Mouse (Mus musculus) effector memory CD4-positive, alpha-beta T cell, adult 5 months (primary cell): ENCODE data around the gene Lrmp. TPM values are rescaled to one million over a fixed set of nuclear protein-coding genes. Genes with fewer than 3 reads are reported as not detected.

Source experiments
- polyA plus RNA-seq: library from polyadenylated mRNA; unstranded; fragments of 100-300 nt; shearing (Covaris generic); gene quantifications from one replicate; pipeline ENCODE4 v1.2.1, GENCODE M21; 2017

Gene Lrmp
- 154 TPM for polyA plus RNA-seq

DNA sequence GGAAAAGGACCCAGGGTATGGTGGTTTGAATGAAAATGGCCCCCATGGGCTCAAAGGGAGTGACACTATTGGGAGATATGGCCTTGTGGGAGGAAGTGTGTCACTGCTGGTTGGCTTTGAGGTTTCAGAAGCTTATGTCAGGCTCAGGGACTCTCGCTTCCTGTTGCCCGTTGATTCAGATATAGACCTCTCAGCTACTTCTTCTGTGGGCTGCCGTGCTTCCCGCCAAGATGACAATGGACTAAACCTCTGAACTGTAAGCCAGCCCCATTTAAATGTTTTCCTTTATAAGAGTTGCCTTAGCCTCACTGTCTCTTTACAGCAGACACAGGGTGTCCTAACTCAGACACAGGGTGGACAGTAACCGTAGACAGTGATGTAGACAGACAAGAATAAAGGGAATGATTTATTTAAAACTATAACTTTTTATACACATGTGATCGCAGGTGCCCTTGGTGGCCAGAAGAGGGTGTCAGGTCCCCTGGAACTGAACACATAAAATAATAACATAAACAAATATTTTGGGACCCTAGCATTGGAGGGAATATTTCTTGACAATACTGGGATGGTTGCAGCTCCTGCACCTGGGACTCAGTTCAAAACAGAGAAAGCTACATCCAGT, at the start of gene Lrmp:
Lrmp (plus strand) TSS at position 178 of the 622 bp plus-strand sequence.

GRCm38 (mm10) chr6:145075548-145076224, 39.8 kb upstream of the Lrmp start, which contains the start of gene Bcat1:
TSS of gene Bcat1 (minus strand) at chr6:145076184.

GRCm38 (mm10) chr6:145210816-145211338, 95.4 kb downstream of the Lrmp start, which contains the start of the genes Casc1 and Etfrf1:
TSS of gene Casc1 (minus strand) at chr6:145211005.
TSS of gene Etfrf1 (plus strand) at chr6:145211134.

Other genes with a start within 250 kb of the Lrmp start
- gene Bcat1, start 39.5 kb upstream of the Lrmp start, polyA plus RNA-seq = 0.72 TPM
- 2.0 TPM for gene Casc1, start 95.4 kb downstream of the Lrmp start, polyA plus RNA-seq
- gene Etfrf1, start 95.5 kb downstream of the Lrmp start, polyA plus RNA-seq = 17.1 TPM
- 467 TPM for gene Kras, start 134.6 kb downstream of the Lrmp start, polyA plus RNA-seq